Mouse (Mus musculus) spleen, adult 12 weeks (tissue): Measurements from ENCODE around the gene Ninl.

Experiments
- DNase-seq: peaks from one replicate; pipeline ENCODE4 v3.0.0; 2022; ENCODE audit warnings: low spot score

Ninl gene

DNA sequence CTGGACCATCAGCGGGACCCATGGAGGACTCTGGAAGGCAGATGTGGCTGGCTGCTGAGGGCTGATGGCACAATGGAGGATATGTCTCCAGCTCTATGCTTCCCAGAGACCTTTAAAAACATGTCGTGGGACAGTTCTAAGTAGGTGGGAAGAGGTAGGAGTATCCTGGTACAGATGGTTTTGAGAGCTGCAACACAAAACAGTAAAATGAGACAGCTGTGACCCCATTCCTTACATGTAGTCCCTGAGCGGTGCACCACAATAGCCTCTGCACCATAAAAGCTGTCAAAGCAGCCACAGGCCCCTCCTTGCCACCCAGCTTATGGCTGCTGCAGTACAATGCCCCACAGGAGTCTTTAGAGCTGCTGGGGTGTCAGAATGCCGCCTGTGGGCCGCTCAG lies 41.6 kb downstream of the Ninl start:
- no peak for DNase-seq

- DNase-seq = no peak
Measured at GRCm38 (mm10) chr2:150995324-150995723, 43.9 kb downstream of the Ninl start.

GRCm38 (mm10) chr2:150991050-150991449 lies 48.1 kb downstream of the Ninl start:
- DNase-seq = no peak

- no peak for DNase-seq
Measured at GRCm38 (mm10) chr2:150990506-150990905, 48.7 kb downstream of the Ninl start.

DNA sequence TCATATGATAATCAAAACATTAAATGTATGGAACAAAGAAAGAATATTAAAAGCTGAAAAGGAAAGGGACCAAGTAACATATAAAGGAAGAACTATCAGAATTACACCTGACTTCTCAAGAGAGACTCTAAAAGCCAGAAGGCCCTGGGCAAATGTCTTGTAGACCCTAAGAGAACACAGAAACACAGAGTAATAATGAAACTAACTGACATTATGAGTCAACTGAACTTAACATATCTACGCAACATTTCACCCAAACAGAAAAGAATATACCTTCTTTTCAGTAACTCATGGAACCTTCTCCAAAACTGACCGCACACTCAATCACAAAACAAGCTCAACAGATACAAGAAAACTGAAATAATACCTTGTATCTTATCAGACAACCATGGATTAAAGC lies 53.8 kb downstream of the Ninl start:
- no peak for DNase-seq

DNA sequence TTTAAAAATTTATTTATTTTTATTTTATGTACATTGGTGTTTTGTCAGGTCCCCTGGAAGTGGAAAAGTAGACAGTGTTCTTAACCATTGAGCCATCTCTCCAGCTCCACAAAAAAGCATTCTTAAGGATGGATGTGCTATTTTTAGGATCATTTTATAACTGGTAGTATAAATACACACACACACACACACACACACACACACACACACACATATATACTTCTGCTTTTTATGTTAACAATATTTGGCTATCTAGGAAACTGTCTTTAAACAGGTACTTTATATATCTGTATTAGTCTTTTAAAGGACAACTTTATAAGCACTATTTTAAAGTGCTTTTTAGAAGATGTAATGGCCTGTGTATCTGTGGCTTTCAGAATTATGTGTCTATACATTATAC lies 57.1 kb downstream of the Ninl start:
- DNase-seq = no peak

DNA sequence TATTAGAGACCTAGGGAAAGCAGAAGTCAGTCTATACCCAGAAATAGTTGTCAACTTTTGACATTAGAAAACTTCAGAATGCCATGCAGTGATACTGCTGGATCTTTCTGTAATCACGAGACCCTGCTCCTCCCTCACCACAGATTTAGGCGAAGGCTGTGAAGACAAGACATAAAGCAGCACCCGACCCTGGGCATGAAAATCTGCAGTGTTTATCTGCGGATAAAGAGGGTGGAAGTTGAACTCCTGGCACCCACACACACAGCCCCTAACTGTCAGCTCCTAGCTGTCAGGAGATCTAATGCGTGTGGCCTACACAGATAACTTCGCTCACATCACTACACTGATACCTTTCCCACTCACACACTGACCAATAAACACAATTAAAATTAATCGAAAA lies 57.7 kb downstream of the Ninl start:
- DNase-seq = no peak

GRCm38 (mm10) chr2:150979861-150980620 lies 59.1 kb downstream of the Ninl start:
- DNase-seq = no peak

DNA sequence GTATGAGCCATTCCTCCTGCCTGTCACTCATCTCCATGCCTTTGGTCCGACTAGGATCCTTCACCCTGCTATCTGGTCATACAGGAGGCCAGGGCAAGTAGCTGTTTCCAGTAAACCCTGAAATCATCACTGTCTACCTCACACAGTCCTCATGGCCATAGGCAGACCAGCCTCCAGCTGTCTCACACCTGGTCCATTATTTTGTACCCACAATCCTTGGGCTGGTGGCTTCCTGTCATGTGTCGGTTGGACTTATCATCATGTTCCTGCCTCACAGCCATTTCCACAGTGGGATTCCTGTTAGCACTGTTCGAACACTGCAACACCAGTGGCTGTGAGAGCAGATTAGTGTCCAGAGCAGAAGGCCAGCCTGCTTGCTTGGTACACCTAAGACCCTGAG lies 60.4 kb downstream of the Ninl start:
- no peak for DNase-seq

GRCm38 (mm10) chr2:150977676-150978075 lies 61.5 kb downstream of the Ninl start:
- DNase-seq = no peak

- no peak for DNase-seq
Measured at GRCm38 (mm10) chr2:150976871-150977270, 62.3 kb downstream of the Ninl start.

DNA sequence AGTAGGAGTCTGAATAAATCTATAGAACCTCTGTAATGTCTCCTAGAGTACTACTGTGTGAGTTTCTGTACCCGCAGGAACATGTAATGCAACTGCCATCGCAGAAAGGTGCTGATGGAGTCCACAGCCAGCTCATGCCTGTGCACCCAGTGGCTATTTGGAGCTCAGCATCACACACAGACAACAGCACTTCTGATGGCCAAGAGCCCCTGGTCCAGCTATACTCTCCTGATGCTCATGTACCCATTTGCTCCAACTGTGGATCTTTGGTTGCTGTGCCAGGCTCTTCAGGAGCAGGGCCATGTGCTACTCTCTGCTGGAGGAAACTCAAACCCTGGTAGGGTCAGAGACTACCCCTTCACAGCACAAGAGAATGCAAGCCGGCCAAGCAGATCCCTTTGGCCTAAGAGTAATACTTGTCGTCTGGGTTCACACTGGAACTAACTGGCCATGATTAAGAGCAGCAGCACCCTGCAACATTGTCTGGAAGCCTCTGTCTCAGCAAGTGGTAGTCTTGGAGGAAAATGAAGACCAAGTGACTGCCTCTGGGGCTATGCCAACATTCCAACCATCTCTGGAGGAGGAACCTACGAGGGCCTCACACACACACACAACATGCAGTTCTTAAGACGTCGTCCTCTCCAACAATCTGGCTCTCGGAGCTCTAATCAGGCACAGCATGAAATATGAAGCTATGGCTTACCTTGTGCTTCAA lies 65.6 kb downstream of the Ninl start:
- no peak for DNase-seq

- DNase-seq = no peak
Measured at GRCm38 (mm10) chr2:150972681-150973080, 66.5 kb downstream of the Ninl start.

GRCm38 (mm10) chr2:150971856-150972255 lies 67.3 kb downstream of the Ninl start:
- DNase-seq = no peak

GRCm38 (mm10) chr2:150969231-150969630 lies 70.0 kb downstream of the Ninl start:
- no peak for DNase-seq

DNA sequence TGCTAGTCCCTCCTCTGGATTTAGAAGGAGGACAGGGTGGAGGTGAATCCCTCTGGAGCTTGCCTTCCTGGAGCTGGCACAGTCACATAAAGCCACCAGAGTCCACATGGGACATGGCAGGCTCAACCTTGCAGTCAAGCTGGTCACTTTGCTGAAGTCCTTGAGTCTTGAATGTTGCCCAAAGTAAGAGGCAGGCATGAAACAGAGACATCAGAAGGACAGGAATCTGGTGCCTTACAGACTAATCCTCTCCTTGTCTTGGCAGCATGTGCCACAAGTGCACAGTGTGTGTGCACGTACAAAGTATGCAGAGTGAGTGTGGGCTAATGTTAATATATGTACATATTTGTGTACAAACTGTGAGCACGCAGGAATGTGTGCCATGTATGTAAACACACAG lies 71.7 kb downstream of the Ninl start:
- no peak for DNase-seq

- DNase-seq = no peak
Measured at GRCm38 (mm10) chr2:150965951-150966350, 73.2 kb downstream of the Ninl start.

DNA sequence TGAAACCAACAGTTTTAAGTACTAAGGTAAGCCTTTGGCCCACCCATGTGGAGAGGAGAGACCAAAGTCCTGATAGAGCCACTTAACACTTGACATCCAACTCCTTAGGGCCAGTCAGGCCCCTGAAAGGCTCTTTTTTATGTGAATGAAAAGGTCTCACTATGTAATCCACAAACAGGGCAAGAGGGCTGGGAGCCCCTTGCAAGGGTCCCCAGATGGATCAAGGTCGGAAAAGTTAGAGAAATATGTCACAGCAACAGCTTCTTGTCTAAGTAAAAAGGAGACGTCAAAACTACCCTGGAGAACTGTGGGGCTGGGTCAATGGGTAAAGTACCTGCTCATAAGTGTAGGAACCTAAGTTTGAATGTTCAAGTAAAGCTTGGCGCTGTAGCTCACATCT lies 74.5 kb downstream of the Ninl start:
- no peak for DNase-seq

DNA sequence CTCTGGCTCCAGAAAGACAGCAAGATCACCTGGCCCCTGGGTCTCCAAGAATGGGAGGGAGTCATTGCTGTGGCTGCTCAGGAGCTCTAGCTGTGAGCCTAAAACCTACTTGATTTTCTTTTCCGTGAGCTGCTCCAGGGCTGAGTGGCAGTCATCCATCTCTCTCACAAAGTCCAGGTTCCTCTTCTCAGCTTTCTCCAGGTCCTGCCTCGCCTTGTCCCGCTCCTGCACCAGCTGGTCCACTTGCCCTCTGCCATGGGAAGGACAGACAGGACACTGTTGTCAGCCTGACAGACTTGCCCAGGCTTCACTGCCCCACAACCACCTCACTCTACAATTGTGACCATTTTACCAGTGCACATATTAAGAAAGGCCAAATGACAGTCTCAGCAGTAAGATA lies 75.9 kb downstream of the Ninl start:
- no peak for DNase-seq

- no peak for DNase-seq
Measured at GRCm38 (mm10) chr2:150959521-150959920, 79.7 kb downstream of the Ninl start.

DNA sequence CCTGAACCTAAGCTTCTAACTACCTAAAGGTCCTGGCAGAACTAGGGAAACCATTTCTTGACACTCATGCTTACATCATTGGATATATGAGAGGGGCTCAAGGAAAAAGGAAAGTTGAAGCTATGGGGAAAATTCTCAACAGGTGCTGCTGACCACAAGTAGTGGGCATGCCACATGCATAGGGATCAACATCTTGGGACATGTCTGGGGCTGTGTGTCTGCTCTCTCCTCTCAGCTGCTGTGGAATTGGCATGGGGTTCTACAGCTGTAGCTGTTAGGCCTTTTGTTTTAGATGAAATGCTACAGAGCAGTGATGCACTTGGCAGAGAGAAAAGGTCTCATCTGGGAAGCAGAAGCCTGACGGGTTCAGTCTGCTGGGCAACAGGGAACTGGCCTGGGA lies 83.3 kb downstream of the Ninl start:
- DNase-seq = no peak

GRCm38 (mm10) chr2:150951201-150951600 lies 88.0 kb downstream of the Ninl start:
- DNase-seq = no peak

DNA sequence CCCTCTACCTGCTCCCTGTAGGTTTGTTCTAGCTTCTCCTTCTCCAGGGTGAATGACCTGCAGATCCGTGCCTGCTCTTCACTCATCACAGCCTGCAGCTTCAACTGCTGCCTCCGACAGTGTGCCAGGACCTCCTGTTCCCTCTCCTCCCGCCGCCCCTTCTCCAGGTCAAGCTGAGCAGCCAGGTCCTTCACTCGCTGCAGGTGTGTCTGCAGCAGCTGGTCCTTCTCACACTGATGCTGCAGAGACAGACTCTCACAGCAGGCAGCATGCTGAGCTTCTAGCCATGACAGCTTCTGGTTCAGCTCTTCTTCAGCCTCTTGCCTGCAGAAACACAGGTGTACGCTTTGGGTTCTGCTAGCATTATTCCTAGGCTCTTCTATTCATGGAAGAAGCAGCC lies 89.1 kb downstream of the Ninl start:
- DNase-seq = no peak

DNA sequence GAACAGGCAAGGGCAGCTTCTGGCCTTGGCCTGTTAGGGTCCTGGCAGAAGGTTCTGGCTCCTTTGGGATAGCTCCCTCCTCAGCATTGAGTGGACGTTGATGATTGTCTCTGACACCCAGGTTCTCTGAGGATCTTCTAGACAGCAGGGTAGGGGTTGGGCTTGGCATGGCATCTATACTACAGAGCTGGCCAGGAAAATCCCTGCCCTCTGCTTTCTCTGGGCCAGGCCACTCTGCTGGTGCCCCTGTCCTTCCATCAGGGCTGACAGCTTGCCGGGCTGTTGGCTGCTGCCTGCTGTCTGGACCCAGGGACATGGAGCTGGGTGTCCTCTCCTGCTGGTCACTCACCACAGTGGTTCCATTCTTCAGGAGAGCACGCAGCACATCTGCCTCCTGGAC lies 89.5 kb downstream of the Ninl start:
- no peak for DNase-seq
